27 mouse cellular contexts compared by ENCODE assay signal in genomic region chr19:32921021-32921420, GRCm38 (mm10).
"Had no signal": no experiment of that assay in that cellular context is flagged by ENCODE, and none has a peak within 500 bp of the region (broad histone marks: within the 10 kb centered on the region; RNA-seq: fewer than 3 reads in every experiment).

No protein-coding gene starts in this region.

- H3K4me2 ChIP-seq: embryonic facial prominence, embryonic 12.5 days; embryonic facial prominence, embryonic 13.5 days; embryonic facial prominence, embryonic 15.5 days; forebrain, embryonic 12.5 days; forebrain, embryonic 13.5 days; forebrain, embryonic 15.5 days had no signal

- H3K27ac ChIP-seq: embryonic facial prominence, embryonic 10.5 days; embryonic facial prominence, embryonic 12.5 days; embryonic facial prominence, embryonic 13.5 days; embryonic facial prominence, embryonic 15.5 days; forebrain, embryonic 10.5 days; forebrain, embryonic 12.5 days; forebrain, embryonic 13.5 days; forebrain, embryonic 15.5 days; gastrocnemius, adult 2 months; heart, adult 2 months had no signal

- H3K9ac ChIP-seq: embryonic facial prominence, embryonic 12.5 days; embryonic facial prominence, embryonic 13.5 days; embryonic facial prominence, embryonic 15.5 days; forebrain, embryonic 12.5 days; forebrain, embryonic 13.5 days; forebrain, embryonic 15.5 days; forebrain, postnatal 0 days had no signal

- H3K9me3 ChIP-seq: embryonic facial prominence, embryonic 10.5 days; embryonic facial prominence, embryonic 12.5 days; embryonic facial prominence, embryonic 13.5 days; embryonic facial prominence, embryonic 15.5 days; forebrain, embryonic 10.5 days; forebrain, embryonic 12.5 days; forebrain, embryonic 13.5 days; forebrain, embryonic 15.5 days had no signal

- H3K4me3 ChIP-seq: embryonic facial prominence, embryonic 10.5 days; embryonic facial prominence, embryonic 12.5 days; embryonic facial prominence, embryonic 13.5 days; embryonic facial prominence, embryonic 15.5 days; erythroblast, embryonic 14.5 days; forebrain, embryonic 10.5 days; forebrain, embryonic 12.5 days; forebrain, embryonic 13.5 days; forebrain, embryonic 15.5 days; gastrocnemius, adult 2 months; heart, adult 2 months had no signal

- DNase-seq: cerebellum, adult 2 months; cerebellum, adult 8-10 months; cerebellum, adult 9-10 months; cerebellum, adult 9-11 months; cerebellum, postnatal 10 days; cerebellum, postnatal 14 days; cerebellum, postnatal 25 days; cerebellum, postnatal 36 days; embryo, embryonic 11 days; forebrain, postnatal 0 days; gastrocnemius, adult 2 months; gastrocnemius, postnatal 10 days; gastrocnemius, postnatal 14 days; gastrocnemius, postnatal 25 days; gastrocnemius, postnatal 36 days; heart, adult 2 months had no signal

- ATAC-seq: forebrain, embryonic 13.5 days; forebrain, embryonic 14.5 days; forebrain, embryonic 15.5 days; forebrain, embryonic 16.5 days; forebrain, postnatal 0 days had no signal

- H3K27me3 ChIP-seq: embryonic facial prominence, embryonic 12.5 days; embryonic facial prominence, embryonic 13.5 days; embryonic facial prominence, embryonic 15.5 days; forebrain, embryonic 12.5 days; forebrain, embryonic 13.5 days; forebrain, embryonic 15.5 days had no signal

- H3K4me1 ChIP-seq: embryonic facial prominence, embryonic 10.5 days; forebrain, embryonic 10.5 days; forebrain, embryonic 12.5 days; forebrain, embryonic 13.5 days; forebrain, embryonic 15.5 days had no signal

- H3K36me3 ChIP-seq: embryonic facial prominence, embryonic 10.5 days; embryonic facial prominence, embryonic 12.5 days; embryonic facial prominence, embryonic 13.5 days; embryonic facial prominence, embryonic 15.5 days; forebrain, embryonic 10.5 days; forebrain, embryonic 12.5 days; forebrain, embryonic 15.5 days had no signal
